Mouse (Mus musculus) forelimb bud, embryonic 11.5 days (tissue): ENCODE data around the gene Rin1.
"Not testable (repeated sequence)": the region's sequence is repeated elsewhere in the genome, so short reads cannot be mapped to it uniquely, and the experiment has no call there.

Experiments used
- DNase-seq: peaks from one replicate; pipeline ENCODE4 v3.0.0-alpha.2; 2012; ENCODE audit warnings: low read depth, low spot score

Rin1 gene

GRCm38 (mm10) chr19:5068570-5069234 lies 18.4 kb downstream of the Rin1 start:
- no peak for DNase-seq

DNA sequence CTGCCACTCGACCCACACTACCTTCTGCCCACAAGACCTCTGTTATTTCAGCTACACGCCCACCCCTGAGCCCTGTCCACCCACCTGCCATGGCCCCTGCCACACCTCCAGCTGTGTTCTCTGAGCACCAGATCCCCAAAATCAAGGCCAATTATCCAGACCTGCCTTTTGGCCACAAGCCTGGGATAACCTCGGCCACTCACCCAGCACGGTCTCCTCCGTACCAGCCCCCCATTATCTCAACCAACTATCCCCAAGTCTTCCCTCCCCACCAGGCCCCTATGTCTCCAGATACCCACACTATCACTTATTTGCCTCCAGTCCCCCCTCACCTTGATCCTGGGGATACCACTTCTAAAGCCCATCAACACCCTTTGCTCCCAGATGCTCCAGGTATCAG lies 19.2 kb downstream of the Rin1 start:
- no peak for DNase-seq

DNA sequence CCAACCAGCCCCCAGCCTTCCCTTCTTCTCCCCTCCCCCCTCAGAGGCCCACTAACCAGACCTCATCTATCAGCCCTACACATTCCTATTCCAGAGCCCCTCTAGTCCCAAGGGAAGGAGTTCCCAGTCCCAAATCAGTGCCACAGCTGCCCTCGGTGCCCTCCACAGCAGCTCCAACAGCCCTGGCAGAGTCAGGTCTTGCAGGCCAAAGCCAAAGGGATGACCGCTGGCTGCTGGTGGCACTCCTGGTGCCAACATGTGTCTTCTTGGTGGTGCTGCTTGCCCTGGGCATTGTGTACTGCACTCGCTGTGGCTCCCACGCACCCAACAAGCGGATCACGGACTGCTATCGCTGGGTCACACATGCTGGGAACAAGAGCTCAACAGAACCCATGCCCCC lies 19.7 kb downstream of the Rin1 start:
- DNase-seq = no peak

DNA sequence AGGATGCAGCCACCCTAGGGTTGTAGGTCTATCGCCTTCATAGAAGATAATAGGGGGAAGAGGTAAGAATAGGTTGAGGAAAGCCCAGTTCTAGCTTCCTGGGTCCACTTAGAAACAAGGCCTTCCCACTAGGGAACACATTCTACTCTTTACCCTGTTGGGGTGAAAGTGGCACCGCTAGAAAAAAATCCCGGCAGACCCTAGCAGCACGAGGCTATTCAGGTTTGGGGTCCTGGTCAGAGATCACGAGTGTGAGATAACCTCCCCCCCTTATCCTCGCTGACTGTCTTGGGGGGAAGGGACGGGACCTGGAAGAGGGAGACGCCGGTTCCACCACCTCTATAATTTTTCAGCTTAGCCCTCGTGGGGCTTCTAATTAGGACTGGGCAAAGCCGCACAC lies 20.8 kb downstream of the Rin1 start:
- no peak for DNase-seq

- DNase-seq = peak; percentile 98
These were observed 21.5 kb downstream of the Rin1 start for GRCm38 (mm10) chr19:5071545-5072369.

DNA sequence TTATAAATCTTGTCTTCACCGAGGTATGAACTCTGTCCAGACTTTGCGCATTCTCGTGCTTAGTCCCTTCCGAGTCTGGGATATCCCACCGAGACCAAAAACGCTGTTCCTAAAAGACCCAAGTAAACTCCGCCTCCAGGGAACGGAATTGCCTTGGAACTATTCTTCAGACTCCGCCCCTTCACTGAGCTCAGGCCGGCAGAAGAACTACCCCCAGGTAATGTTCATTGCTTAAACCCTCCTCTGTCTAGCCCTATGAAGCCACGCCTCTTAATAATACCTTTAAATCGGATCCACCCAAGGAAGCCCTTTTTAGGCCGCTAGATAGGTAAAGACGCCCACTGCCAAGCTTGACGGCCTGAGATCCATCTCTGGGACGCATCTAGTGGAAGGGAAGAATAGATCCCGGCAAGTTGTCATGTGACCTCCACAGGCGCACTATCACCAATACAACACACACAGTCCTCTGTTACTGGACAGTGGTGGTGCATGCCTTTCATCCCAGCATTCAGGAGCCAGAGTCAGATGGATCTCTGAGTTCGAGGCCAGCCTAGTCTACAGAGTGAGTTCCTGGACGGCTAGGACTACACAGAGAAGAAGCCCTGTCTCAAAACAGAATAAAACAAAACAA lies 22.2 kb downstream of the Rin1 start:
- peak; percentile 77 for DNase-seq

DNA sequence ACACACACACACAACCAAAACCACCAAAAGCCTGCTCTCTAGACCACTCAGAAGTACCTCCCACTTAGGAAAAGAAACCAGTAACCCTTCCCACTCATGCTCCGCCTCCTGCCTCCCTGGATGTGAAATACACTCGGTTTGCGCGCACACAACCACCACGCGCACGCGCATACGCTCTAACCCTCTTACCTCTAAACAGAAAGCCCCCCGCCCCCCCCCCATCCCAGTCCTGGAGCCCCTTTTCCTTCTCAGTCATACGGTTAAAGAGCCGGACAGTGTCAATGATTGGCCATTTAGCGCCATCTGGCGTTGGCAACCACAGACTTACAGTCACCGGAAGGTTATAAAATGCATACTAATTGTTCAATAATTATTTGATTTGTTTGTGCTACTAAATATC lies 22.7 kb downstream of the Rin1 start:
- peak; percentile 89 for DNase-seq

DNA sequence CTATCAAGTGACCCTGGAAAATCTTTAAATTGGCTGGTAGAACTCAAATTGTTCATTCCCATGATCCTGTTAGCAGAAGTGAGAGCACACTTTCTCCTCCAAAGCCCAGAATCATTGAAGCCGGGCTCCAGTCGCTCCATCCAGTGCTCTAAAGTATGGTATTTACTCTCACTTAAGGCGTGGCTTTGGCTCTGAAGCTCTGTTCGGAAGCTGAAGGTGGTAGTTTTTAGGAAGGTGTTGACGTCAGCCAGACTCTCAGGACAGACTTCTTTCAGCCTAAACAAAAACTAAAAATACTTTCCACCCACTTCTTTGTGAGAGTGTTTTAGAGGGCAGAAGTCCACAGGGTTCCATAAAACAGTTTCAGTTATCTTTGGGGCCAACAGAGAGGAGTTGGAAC lies 23.2 kb downstream of the Rin1 start:
- no peak for DNase-seq

- DNase-seq = no peak
These were observed 29.0 kb downstream of the Rin1 start for GRCm38 (mm10) chr19:5079279-5079678.

- no peak for DNase-seq
These were observed 31.7 kb downstream of the Rin1 start for GRCm38 (mm10) chr19:5082005-5082404.

- DNase-seq = no peak
These were observed 32.3 kb downstream of the Rin1 start for GRCm38 (mm10) chr19:5082596-5082995.

GRCm38 (mm10) chr19:5083961-5084833 lies 33.9 kb downstream of the Rin1 start:
- DNase-seq = no peak

GRCm38 (mm10) chr19:5084834-5085144 lies 34.5 kb downstream of the Rin1 start:
- DNase-seq = no peak

DNA sequence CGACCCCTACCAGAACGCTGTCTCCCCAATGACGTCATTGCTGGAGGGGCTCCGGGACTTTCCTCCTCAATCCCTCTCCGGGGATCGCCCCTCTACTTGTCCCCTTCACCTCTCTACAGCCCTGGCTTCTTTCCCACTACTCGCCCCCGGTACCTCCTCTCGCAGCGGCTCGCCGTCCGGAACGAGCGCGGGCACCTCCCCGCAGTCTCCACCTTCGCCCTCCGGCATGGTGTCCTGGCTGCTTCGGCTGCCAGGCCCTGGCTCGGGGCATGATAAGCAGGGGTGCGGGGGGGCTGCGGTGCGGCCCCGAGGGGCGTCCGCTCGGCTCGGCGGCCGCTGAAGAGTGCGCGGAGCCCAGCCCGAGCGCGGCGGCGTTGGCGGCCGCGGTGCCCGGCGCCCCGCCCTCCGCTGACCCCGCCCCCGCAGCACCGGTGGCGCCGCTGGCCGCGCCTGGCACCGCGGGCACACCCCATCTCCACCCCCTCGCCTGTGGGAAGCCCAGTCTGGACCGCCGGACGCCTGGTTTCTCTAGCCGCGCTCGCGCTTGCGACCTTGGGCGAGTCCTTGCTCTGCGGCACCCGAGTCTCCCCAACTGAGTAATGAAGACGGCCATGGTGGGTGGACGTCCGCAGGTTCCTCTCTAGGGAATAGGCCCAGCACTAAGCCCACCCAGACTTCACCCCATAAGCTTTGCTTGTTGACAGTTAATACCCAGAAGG lies 35.0 kb downstream of the Rin1 start, which contains the start of gene Tmem151a:
Gene Tmem151a (minus strand): TSS at position 387 of the 719 bp plus-strand sequence.
- no peak for DNase-seq

GRCm38 (mm10) chr19:5086533-5086932 lies 36.3 kb downstream of the Rin1 start:
- DNase-seq = not testable (repeated sequence)

DNA sequence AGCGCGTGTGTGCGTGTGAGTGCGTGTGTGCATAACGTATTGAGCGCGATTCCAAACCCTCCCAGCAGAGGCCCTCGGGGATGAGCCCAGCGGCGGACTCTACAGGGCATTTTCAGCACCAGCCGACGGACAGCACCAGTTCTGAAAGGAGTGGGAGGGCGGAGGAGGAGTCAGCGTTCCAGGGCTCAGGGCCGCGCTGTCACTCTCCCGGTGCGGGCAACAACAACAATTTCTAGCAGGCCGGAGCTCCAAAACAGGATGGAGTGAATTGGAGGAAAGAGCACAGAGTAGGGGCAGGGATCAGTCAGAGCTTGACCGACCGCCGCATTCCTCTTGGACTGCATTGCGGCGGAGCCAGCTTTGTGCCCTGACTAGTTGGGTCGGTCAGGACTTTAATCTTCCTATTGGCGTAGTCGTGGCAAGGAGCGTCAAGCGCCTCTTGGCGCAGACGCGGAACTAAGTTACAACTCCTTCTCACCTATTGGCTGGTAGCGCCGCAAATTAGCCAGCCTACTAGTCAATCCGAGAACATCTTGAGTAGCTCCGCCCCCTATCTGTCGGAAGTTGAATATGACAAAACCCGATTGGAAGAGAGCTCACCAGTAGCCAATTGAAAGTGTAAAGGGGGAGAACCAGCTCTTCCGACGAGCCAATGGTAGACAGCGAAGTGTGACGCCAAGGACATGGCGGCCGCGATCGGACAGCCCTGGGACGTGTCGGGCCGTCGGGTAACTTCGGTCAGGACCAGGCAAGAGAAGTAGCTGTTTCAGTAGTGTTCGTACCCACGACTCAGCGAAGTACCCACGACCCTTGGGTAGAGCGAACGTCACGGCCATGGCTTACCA lies 37.8 kb downstream of the Rin1 start, which contains the start of gene Yif1a:
Gene Yif1a (plus strand): TSS at position 655 of the 845 bp plus-strand sequence.
- DNase-seq = peak; percentile 98

GRCm38 (mm10) chr19:5089324-5089723 lies 39.0 kb downstream of the Rin1 start:
- no peak for DNase-seq

- no peak for DNase-seq
These were observed 41.8 kb downstream of the Rin1 start for GRCm38 (mm10) chr19:5092083-5092482.

- no peak for DNase-seq
These were observed 43.4 kb downstream of the Rin1 start for GRCm38 (mm10) chr19:5093481-5094242.
